Mouse (Mus musculus): Measurements from ENCODE around the gene Larp6. TPM values are rescaled to one million over a fixed set of nuclear protein-coding genes. Genes with fewer than 3 reads are reported as not detected.

The Larp6 gene
- 1.9 and 2.2 TPM in 2 replicates for polyA plus RNA-seq (2012; rRNA removed)

DNA sequence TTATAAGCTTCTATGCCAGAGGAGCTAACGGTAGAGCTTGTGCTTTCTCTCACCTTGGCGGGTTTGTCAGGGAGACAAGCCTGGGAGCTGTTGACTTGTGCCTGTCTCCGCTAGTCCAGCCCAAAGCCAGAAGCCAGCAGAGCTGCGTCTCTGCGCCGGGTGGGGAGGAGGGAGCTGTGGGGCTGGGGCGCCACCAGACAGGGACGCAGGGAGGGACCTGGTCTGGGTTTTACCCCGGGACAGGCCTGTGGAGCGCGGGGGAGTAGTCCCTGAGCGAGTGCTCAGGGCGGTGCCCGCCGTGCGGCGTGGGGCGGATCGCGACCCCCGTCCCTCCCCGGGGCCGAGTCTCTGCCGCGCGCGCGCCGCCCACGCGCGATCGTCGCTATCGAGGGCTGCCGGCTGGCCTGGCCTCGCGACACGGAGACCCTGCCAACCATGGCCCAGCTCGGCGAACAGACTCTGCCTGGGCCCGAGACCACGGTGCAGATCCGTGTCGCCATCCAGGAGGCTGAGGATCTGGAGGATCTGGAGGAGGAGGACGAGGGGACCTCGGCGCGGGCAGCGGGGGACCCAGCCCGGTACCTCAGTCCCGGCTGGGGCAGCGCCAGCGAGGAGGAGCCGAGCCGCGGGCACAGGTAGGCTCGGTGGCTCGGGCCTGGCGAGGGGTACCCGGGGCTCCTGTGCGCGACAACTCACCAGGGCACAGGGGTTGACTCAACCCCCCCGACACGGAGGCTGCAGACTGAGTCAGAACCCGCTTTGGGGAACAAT, at the start of gene Larp6:
Larp6 (plus strand) TSS at position 219 of the 771 bp plus-strand sequence.
- peak; percentile 18 for DNase-seq
- WGBS, result 2% methylated on average over 66 of the region's 66 CpGs
- H3K4me3 ChIP-seq (replicated peaks; ENCODE audit: extremely low read depth, low read depth, low read length), result peak within 1 kb of the TSS; percentile 55
- no peaks in the 10 kb centered on the region for H3K4me1 ChIP-seq (ENCODE audit: control insufficient read depth, insufficient read depth, low read length)
- no peak for TF ChIP-seq POLR2A (IDR thresholded peaks at IDR 0.05; ENCODE audit: borderline replicate concordance, extremely low read depth, low read depth, low read length)
- TF ChIP-seq CTCF (IDR thresholded peaks at IDR 0.05; ENCODE audit: insufficient read depth, low read length), result no peak

DNA sequence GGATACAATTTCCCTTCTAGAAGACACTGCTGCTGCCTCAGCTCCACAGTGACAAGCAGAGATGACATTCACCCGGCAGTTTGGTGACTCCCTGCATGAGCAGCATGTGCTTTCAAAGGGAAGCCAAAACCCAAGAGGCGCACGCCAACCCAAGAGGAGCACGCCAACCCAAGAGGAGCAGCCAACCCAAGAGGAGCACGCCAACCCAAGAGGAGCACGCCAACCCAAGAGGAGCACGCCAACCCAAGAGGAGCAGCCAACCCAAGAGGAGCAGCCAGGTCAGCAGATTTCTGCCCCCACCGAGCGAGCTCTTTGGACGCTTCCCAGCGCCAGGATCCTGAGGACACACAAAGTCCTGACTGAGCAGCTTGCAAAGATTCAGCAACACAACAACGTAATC, 48.4 kb upstream of the Larp6 start:
- H3K4me3 ChIP-seq (replicated peaks; ENCODE audit: extremely low read depth, low read depth, low read length), result no peak overlapping the region
- WGBS, result 82% methylated on average over 12 of the region's 12 CpGs
- DNase-seq, result no peak
- no peaks in the 10 kb centered on the region; the same call in 1 of the 2 replicates for H3K4me1 ChIP-seq (ENCODE audit: control insufficient read depth, insufficient read depth, low read length)
- no peak for TF ChIP-seq CTCF (IDR thresholded peaks at IDR 0.05; ENCODE audit: insufficient read depth, low read length)
- TF ChIP-seq POLR2A (IDR thresholded peaks at IDR 0.05; ENCODE audit: borderline replicate concordance, extremely low read depth, low read depth, low read length), result no peak

DNA sequence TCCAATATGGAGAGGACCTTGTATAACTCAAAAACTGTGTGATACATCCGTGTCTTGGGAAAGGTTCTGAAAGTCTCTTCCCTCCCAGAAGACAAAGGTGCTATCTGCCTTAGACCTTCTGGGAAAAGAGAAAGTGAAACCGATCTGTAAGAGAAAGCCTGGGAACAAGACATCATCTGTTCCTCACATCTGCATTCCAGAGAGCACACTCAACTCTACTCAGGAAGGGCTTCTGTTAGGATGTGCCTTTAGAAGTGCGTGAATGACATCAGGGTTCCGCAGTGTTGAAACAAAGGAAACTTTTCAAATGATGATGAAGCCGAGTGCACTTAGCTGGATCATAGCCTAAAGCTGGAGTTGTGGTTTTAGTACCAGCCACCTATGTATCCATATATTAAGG, 47.9 kb upstream of the Larp6 start:
- DNase-seq, result no peak

DNA sequence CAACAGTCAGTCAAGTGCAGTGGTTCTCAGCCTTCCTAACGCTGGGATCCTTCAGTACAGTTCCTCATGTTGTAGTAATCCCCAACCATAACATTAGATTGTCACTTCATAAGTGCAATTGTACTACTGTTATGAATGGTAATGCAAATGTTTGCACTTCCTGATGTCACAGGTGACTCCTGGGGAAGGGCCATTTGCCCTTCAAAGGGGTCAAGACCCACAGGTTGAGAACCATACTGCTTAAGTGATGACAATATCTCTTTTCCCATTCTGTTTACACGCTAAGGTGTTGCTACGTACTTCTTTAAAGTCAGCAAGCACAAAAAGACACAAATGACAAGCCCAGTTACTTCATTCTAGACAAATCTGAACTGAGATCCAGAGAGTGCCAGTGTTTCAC, 47.3 kb upstream of the Larp6 start:
- Histone ChIP-seq H3K4me1 (ENCODE audit: control insufficient read depth, insufficient read depth, low read length) (no peaks in the 10 kb centered on the region; the same call in 1 of the 2 replicates), H3K4me3 (replicated peaks; ENCODE audit: extremely low read depth, low read depth, low read length) (no peak overlapping the region)
- TF ChIP-seq CTCF (IDR thresholded peaks at IDR 0.05; ENCODE audit: insufficient read depth, low read length) (no peak), POLR2A (IDR thresholded peaks at IDR 0.05; ENCODE audit: borderline replicate concordance, extremely low read depth, low read depth, low read length) (no peak)
- DNase-seq, result no peak
- 92% methylated on average over 3 of the region's 3 CpGs for WGBS

More for the DNA sequence above, 47.9 kb upstream of the Larp6 start:
- Histone ChIP-seq H3K4me1 (ENCODE audit: control insufficient read depth, insufficient read depth, low read length) (no peaks in the 10 kb centered on the region; the same call in 1 of the 2 replicates), H3K4me3 (replicated peaks; ENCODE audit: extremely low read depth, low read depth, low read length) (no peak overlapping the region)
- TF ChIP-seq POLR2A (IDR thresholded peaks at IDR 0.05; ENCODE audit: borderline replicate concordance, extremely low read depth, low read depth, low read length), result no peak
- TF ChIP-seq CTCF (IDR thresholded peaks at IDR 0.05; ENCODE audit: insufficient read depth, low read length), result no peak
- WGBS, result 69% methylated on average over 5 of the region's 5 CpGs

DNA sequence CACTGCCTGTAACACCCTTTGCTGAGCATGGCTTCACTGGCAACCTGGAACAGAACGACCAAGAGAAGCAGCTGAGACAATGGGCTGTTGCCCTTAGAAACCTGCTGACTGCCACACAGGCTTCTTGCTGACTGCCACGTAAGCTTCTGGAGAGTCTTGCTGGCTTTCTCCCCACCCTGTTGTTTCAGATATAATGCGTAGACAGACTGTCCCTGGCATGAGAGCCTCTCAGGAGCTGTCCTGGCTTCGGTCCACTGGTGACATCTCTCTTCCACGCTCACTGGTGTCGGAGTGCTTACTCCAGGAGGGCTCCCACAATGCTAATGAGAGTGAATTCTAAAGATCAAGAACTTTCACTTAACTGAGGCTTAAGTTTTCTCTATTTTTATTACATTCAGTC, 43.9 kb upstream of the Larp6 start:
- 88% methylated on average over 6 of the region's 6 CpGs for WGBS
- no peak for DNase-seq
- no peak for TF ChIP-seq POLR2A (IDR thresholded peaks at IDR 0.05; ENCODE audit: borderline replicate concordance, extremely low read depth, low read depth, low read length)
- TF ChIP-seq CTCF (IDR thresholded peaks at IDR 0.05; ENCODE audit: insufficient read depth, low read length), result no peak
- Histone ChIP-seq H3K4me1 (ENCODE audit: control insufficient read depth, insufficient read depth, low read length) (no peaks in the 10 kb centered on the region; the same call in 1 of the 2 replicates), H3K4me3 (replicated peaks; ENCODE audit: extremely low read depth, low read depth, low read length) (no peak overlapping the region)

DNA sequence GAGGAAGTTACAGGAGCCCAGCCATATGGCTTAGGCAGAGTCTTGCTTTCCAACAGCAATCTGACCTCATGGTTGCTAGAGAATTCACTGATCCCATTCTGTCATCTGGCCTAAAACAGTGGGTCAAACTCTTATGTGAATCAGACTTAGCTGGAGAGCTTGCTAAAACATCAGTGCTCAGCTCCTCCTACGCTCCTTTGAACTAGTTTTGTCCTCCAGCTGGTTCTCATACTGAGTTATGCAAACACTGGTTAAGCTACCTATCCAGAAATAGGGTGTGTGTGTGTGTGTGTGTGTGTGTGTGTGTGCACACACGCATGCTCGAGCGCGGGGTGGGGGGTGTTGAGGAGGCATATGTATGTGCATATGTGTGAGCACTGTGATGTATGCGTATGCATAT, 40.2 kb upstream of the Larp6 start:
- H3K4me3 ChIP-seq (replicated peaks; ENCODE audit: extremely low read depth, low read depth, low read length), result no peak overlapping the region
- WGBS, result 89% methylated on average over 6 of the region's 6 CpGs
- DNase-seq, result no peak
- no peak for TF ChIP-seq POLR2A (IDR thresholded peaks at IDR 0.05; ENCODE audit: borderline replicate concordance, extremely low read depth, low read depth, low read length)
- no peak for TF ChIP-seq CTCF (IDR thresholded peaks at IDR 0.05; ENCODE audit: insufficient read depth, low read length)
- no peaks in the 10 kb centered on the region for H3K4me1 ChIP-seq (ENCODE audit: control insufficient read depth, insufficient read depth, low read length)

DNA sequence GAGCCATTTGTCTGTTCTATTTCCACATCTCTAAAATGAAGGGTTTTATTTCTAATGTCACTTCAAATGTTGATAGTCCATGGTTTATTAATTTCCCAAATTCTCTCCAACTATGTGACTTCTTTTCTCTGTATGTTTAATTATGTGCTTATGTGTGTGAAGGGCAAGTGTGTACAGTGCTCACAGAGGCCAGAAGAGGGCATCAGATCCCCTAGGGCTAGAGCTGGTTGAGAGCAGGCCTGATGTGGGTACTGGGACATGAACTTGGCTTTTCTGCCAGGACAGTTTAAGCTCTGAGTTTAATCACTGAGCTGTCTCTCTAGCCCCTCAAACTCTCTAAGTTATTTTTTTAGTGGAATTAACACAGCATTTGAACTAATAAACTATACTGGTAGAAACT, 38.0 kb upstream of the Larp6 start:
- H3K4me1 ChIP-seq (ENCODE audit: control insufficient read depth, insufficient read depth, low read length), result peaks cover 3% of the 10 kb centered on the region; the same call in 1 of the 2 replicates
- H3K4me3 ChIP-seq (replicated peaks; ENCODE audit: extremely low read depth, low read depth, low read length), result no peak overlapping the region
- DNase-seq, result no peak
- TF ChIP-seq POLR2A (IDR thresholded peaks at IDR 0.05; ENCODE audit: borderline replicate concordance, extremely low read depth, low read depth, low read length) (no peak), CTCF (IDR thresholded peaks at IDR 0.05; ENCODE audit: insufficient read depth, low read length) (peak; percentile 35; the same call in 1 of the 2 replicates)

DNA sequence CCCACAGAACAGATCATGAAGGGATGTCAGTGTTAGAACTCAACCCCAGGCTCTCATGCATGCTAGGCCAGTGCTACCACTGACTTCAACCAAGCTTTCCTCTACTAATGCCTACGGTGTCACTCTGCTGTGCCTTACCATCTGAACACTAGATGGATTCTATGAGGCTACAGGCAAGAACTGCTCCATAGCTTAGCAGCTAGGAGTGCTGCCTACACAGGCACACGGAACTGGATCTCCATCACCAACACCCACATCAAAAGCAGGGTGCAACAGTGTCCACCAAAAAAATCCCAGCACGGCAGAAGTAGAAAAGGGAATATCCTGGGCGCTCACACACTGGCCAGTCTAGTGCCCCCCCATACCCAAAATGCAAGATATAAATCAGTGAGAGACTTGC, 36.4 kb upstream of the Larp6 start:
- Histone ChIP-seq H3K4me3 (replicated peaks; ENCODE audit: extremely low read depth, low read depth, low read length) (no peak overlapping the region), H3K4me1 (ENCODE audit: control insufficient read depth, insufficient read depth, low read length) (peaks cover 3% of the 10 kb centered on the region; the same call in 1 of the 2 replicates)
- 90% methylated on average over 4 of the region's 4 CpGs for WGBS
- TF ChIP-seq CTCF (IDR thresholded peaks at IDR 0.05; ENCODE audit: insufficient read depth, low read length) (no peak), POLR2A (IDR thresholded peaks at IDR 0.05; ENCODE audit: borderline replicate concordance, extremely low read depth, low read depth, low read length) (no peak)
- DNase-seq, result no peak

DNA sequence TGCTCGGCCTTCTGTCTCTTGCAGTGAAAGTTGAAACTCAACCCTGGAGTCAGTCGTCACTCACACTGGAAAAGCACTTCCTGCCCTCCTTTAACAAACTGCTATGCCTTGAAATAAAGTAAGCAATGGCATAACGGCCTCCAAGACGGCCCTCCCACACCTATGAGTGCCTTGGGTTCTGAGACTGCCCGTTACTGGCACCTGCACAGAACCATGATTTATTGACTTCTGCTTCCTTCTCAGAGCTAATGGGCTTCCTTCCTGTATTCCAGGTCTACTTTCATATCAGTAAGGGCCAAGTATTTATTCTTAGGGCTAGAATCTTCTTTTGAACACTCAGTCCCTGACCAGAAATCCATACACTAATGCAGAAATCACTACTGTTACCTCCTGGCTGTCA, 33.9 kb upstream of the Larp6 start:
- no peak overlapping the region for H3K4me3 ChIP-seq (replicated peaks; ENCODE audit: extremely low read depth, low read depth, low read length)
- TF ChIP-seq POLR2A (IDR thresholded peaks at IDR 0.05; ENCODE audit: borderline replicate concordance, extremely low read depth, low read depth, low read length) (no peak), CTCF (IDR thresholded peaks at IDR 0.05; ENCODE audit: insufficient read depth, low read length) (no peak)
- peaks cover 3% of the 10 kb centered on the region; the same call in 1 of the 2 replicates for H3K4me1 ChIP-seq (ENCODE audit: control insufficient read depth, insufficient read depth, low read length)
- WGBS, result 35% methylated on average over 5 of the region's 5 CpGs
- DNase-seq, result no peak

DNA sequence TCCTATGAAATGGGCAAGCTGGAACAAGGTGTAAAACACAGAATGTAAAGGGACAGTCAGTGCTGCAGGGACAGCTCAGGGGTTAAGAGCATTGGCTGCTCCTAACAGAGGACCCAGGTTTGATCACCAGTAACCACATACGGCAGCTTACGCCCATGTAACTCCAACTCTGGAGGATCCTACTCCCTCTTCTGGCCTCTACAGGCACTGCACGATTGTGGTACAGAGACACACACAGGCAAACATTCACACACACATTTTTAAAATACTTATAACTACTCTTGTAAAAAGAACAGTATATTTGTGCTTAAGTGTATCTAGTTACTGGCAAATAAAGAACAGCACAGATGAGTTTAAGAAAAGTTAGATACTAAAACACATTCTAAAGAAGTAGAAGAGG, 31.8 kb upstream of the Larp6 start:
- no peak for DNase-seq
- TF ChIP-seq CTCF (IDR thresholded peaks at IDR 0.05; ENCODE audit: insufficient read depth, low read length) (no peak), POLR2A (IDR thresholded peaks at IDR 0.05; ENCODE audit: borderline replicate concordance, extremely low read depth, low read depth, low read length) (no peak)
- Histone ChIP-seq H3K4me3 (replicated peaks; ENCODE audit: extremely low read depth, low read depth, low read length) (no peak overlapping the region), H3K4me1 (ENCODE audit: control insufficient read depth, insufficient read depth, low read length) (peaks cover 3% of the 10 kb centered on the region; the same call in 1 of the 2 replicates)
- 91% methylated on average over 3 of the region's 3 CpGs for WGBS

Data from lung, adult 2 months (tissue).